Mouse (Mus musculus): ENCODE results near the gene Tas1r1. TPM values are rescaled to one million over a fixed set of nuclear protein-coding genes. Genes with fewer than 3 reads are reported as not detected.

The Tas1r1 gene
- 0.05 and 0.17 TPM in 2 replicates for polyA plus RNA-seq (2012; rRNA removed)

DNA sequence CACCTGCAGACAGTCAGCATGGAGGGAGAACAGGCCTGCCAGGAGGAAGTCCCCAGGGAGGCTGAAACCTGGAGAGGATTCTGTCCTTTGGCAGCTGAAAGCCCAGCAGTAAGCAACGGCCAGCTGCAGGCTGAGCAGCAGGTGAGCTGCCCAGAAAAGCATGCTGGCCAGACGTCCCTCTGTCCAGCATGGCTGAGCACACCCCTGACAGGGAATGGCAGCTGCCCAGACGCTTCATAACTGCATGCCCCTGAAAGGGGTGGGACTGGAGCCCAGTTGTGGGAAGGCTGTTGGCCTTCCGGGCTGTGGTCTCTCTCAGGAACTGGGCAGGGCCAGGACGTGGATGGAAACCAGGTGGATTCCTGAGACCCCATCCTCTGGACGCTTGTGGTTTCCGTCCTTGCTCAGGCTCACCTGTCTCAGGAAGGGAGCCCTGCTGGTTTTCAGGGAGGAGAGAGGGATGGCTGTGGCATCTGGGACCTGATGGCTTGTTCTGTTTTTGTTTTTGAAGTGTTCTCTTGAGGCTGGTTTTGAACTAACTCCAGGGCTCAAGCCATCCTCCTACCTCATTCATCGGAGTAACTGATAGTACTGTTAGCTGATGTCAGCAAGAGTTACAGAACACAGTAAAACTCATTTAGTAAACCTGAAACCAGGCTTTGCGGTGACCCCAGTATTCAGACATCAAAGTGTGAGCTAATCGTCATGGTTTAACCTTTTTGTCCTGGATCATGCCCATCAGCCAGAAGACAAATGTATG lies at the start of gene Tas1r1:
Tas1r1 (minus strand) TSS at position 344 of the 760 bp plus-strand sequence.

DNA sequence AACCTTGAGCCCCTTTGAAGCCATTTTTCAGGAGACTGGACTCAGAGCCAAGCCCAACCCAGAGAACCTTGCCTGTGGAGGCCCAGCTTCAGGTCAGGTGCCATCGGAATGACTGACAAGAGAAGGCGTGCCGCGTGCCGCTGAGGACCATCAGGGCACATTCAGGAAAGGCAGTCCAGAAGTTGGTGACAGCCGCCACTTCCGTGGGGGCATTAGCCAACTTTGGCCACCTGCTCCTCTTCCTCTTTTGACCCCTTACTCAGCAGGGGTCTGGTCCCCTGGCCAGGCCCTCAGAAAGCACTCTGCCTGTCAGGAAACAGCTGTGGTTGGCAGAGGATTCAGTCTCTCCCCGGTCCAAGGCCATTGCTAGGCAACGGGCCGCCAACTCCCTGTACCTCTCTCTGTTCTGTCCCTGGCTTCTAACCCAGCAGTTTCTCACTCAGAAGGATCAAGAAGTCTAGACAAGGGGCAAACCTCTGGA lies 33.8 kb upstream of the Tas1r1 start, which contains the start of gene Plekhg5:
Plekhg5 (plus strand) TSS at position 378 of the 481 bp plus-strand sequence.

DNA sequence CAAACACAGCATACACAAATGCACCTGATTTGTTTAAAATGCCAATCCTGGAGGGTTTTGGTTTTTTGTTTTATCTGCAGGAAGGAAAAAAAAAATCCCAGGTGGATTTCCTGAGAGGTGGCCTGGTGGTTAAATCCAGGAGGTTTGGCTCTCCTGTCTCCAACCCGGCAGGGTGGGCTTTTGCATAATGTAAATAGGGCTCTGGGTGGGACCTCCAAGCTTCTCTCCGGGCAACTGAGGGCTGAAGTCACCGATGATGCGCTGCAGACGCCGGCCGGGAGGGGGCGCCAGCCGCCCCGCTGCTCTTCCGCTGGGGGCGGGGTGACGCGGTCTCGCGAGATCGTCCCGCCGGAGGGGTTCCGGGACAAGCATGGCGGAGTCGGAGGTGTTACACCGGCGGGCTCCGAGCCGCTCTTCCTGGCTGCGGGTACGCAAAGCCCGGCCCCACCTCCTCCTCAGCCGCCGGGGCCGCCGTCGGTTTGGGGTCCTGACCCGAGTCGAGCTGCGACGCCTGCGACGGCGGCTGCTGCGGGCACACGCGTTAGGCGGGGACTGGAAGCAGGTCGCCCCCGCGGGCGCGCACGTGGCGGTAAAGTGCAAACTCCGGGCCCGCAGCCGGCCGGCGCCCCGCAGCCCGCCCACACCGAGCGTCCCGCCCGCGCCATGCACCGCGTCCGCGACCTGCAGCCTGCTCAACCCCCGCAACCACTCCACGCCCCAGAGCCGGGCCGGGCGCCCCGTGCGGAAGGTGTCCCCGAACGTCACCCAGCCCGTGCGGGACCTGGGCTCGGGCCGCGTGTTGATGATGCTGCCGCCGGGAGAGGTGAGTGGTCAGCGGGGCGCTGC lies 840 bp upstream of the Tas1r1 start, which contains the start of gene Nol9:
Nol9 (plus strand) TSS at position 337 of the 846 bp plus-strand sequence.

DNA sequence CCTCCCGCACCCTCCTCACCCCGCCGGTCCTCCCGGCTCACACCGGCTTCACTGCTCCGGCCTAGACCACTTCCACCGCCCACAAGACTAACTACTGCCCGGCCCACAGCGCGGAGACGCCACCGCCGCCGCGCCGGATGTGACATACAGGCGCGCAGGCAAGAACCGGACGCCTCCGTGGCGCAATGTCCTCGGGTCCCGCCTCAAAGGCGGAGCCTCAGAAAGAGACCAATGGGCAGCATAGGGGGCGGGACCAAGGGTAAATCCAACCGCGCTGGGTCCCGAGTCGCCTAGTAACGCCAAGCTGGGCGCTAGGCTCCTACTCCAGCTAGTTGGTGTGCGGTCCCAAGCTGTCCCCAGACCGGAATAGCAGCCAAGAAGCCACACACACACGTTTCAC lies 10.8 kb downstream of the Tas1r1 start, which contains the start of gene Zbtb48:
Zbtb48 (minus strand) TSS at position 148 of the 400 bp plus-strand sequence.

DNA sequence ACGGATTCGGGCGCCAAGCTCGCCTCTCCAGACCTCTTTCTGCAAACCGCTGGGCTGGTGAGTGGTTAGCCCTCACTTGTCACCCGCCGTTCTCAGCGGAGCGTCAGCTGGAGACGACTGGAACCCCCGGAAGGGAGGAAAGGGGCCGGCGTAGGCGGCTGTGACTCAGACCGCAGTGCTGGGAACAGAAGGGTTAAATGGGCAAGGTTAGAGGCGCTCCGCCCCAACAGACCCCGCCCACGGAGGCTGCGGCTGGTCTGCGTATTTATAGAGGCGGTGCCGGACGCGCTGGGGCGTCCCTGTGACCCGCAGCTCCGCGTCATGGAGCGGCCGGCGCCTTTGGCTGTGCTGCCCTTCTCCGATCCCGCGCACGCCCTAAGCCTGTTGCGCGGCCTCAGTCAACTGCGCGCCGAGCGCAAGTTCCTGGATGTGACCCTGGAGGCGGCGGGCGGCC lies 29.7 kb downstream of the Tas1r1 start, which contains the start of gene Klhl21:
Klhl21 (plus strand) TSS at position 182 of the 454 bp plus-strand sequence.

DNA sequence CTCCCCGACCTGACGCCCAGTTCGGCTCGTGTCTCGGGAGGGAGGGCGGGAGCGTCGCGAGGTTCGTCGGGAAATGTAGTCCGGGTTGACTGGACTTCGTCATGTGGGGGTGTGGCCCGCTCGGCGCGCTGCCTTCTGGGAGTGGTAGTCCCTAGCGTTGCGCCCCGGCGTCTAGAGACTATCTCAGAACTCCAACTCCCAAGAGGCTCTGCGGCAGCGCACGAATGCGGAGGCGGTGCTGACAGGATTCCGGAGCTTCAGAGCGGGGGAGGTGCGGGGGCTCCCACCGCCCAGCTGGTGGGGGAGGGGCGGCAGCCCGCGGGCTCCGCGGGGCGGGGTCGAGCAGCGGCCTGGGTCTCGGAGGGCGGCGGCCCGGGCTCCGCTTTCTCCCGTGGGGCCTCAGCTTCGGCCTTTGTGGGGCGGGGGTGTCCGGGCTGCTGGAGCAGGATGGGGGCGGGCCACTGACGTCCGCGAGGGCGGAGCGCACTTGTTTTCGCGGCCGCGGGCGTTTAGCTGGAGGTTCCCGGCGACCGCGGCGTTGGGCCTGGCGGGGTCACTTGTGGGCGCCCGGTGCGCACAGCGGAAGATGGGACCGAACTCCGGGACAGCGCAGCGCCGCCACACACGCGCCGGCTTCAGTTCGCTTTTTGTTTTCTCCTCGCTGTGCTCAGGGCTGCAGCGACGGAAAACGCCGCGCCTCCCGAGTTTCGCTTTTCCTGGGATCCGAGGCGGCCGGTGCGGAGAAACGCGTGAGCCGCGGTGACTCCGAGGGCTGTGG lies 42.0 kb downstream of the Tas1r1 start, which contains the start of gene Phf13:
Phf13 (minus strand) TSS at position 86 of the 778 bp plus-strand sequence.

DNA sequence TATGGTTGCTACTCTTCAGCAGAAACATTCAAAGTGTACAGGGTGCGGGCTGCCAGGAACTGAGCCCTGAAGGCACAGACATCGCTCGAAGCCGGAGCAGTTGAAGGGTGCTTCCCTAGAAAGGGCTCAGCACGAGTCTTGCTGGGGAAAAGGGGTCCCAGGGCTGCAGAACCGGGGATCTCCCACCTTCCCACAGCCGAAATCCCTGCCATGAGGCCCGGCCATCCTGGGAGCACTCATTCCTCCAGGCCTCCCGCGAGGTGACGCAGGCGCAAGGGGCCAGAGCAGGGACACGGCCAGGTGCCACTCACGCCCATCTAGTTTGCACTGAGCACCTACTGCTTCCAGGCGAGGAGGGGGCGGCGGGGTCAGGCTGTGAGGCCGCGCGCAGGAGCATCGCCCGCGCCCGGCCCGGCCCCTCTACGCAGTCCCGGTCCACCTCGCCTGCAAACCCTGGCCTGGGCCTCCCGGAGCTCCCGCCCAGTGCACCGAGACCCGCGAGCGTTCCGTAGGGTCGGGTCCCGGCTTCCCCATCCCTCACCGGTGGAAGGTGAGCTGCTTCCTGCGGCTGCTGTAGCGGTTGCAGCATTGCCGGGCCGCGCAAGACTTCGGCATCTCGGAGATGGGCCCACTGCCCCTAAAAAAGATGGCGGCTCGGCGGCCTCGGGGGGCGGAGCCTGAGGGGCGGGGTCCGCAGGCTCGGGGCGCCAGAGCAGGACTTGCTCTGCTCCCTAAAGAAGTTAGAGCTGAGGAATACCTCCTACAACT lies 49.8 kb downstream of the Tas1r1 start, which contains the start of gene Thap3:
Thap3 (minus strand) TSS at position 656 of the 768 bp plus-strand sequence.

Other genes starting within 250 kb of the Tas1r1 start
- 43.4 and 44.4 TPM in 2 replicates for gene Camta1, start 176.7 kb downstream of the Tas1r1 start, polyA plus RNA-seq (2012; rRNA removed)
- gene Dnajc11, start 104.9 kb downstream of the Tas1r1 start, polyA plus RNA-seq (2012; rRNA removed), result 80.5 and 103 TPM in 2 replicates
- 38.6 and 39.6 TPM in 2 replicates for gene Thap3, start 49.6 kb downstream of the Tas1r1 start, polyA plus RNA-seq (2012; rRNA removed)
- gene Phf13, start 42.3 kb downstream of the Tas1r1 start, polyA plus RNA-seq (2012; rRNA removed), result 18.4 and 23.2 TPM in 2 replicates
- gene Klhl21, start 29.8 kb downstream of the Tas1r1 start, polyA plus RNA-seq (2012; rRNA removed), result 5.9 and 7.6 TPM in 2 replicates
- 35.6 and 43.3 TPM in 2 replicates for gene Zbtb48, start 10.9 kb downstream of the Tas1r1 start, polyA plus RNA-seq (2012; rRNA removed)
- gene Nol9, start 753 bp upstream of the Tas1r1 start, polyA plus RNA-seq (2012; rRNA removed), result 24.9 and 28.4 TPM in 2 replicates
- gene Plekhg5, start 33.9 kb upstream of the Tas1r1 start, polyA plus RNA-seq (2012; rRNA removed), result 14.7 and 18.2 TPM in 2 replicates
- 2.2 and 3.1 TPM in 2 replicates for gene Tnfrsf25, start 77.4 kb upstream of the Tas1r1 start, polyA plus RNA-seq (2012; rRNA removed)
- gene Espn, start 113.8 kb upstream of the Tas1r1 start, polyA plus RNA-seq (2012; rRNA removed), result 1.8 and 2.6 TPM in 2 replicates
- gene Hes2, start 120.3 kb upstream of the Tas1r1 start, polyA plus RNA-seq (2012; rRNA removed), result 0.97 and 1.2 TPM in 2 replicates
- gene Acot7, start 139.6 kb upstream of the Tas1r1 start, polyA plus RNA-seq (2012; rRNA removed), result 56.4 and 73.6 TPM in 2 replicates
- gene Gpr153, start 235.7 kb upstream of the Tas1r1 start, polyA plus RNA-seq (2012; rRNA removed), result 17.2 and 17.6 TPM in 2 replicates

Measured in central nervous system, embryonic 11.5 days (tissue).